Mouse (Mus musculus) stomach, embryonic 15.5 days (tissue): ENCODE measurements around the gene Gpx3. TPM values are rescaled to one million over a fixed set of nuclear protein-coding genes. Genes with fewer than 3 reads are reported as not detected.
"Not testable (repeated sequence)": the region's sequence is repeated elsewhere in the genome, so short reads cannot be mapped to it uniquely, and the experiment has no call there.

Experiments
- ATAC-seq: fragments of 200-750 bp; cut with Nextera tagmentation; 2 replicates; pipeline ENCODE4 v1.8.0; 2017; ENCODE audit warnings: low read depth, moderate number of reproducible peaks, moderate TSS enrichment; ENCODE audit not compliant: insufficient read depth, low FRiP score
- H3K27ac ChIP-seq: fragments of 300-500 bp; sonication (generic); 2 replicates; pipeline ENCODE4 v1.5.1; 2015; ENCODE audit warnings: mild to moderate bottlenecking, inconsistent platforms
- H3K27me3 ChIP-seq: fragments of 300-500 bp; sonication (generic); replicated peaks from 2 replicates; pipeline ENCODE4 v1.6.1; 2015; ENCODE audit warnings: inconsistent platforms
- H3K36me3 ChIP-seq: fragments of 300-500 bp; sonication (generic); 2 replicates; pipeline ENCODE4 v1.6.1; 2015; ENCODE audit warnings: inconsistent platforms
- H3K4me1 ChIP-seq: fragments of 300-500 bp; sonication (generic); 2 replicates; pipeline ENCODE4 v1.6.1; 2015; ENCODE audit warnings: inconsistent platforms
- H3K4me2 ChIP-seq: fragments of 300-500 bp; sonication (generic); 2 replicates; pipeline ENCODE4 v1.6.1; 2015; ENCODE audit warnings: mild to moderate bottlenecking, inconsistent platforms
- H3K4me3 ChIP-seq: fragments of 300-500 bp; sonication (generic); replicated peaks from 2 replicates; pipeline ENCODE4 v1.5.1; 2015; ENCODE audit warnings: inconsistent platforms
- H3K9ac ChIP-seq: fragments of 300-500 bp; sonication (generic); 2 replicates; pipeline ENCODE4 v1.6.1; 2015; ENCODE audit warnings: inconsistent platforms
- H3K9me3 ChIP-seq: fragments of 300-500 bp; sonication (generic); 2 replicates; pipeline ENCODE4 v1.6.1; 2016; ENCODE audit warnings: inconsistent platforms
- WGBS: fragments of 180-500 bp; shearing (Covaris S2); methylation state at CpG from one replicate; pipeline ENCODE4 v1.1.7; 2015; 5-methylcytosine and 5-hydroxymethylcytosine counted together
- polyA plus RNA-seq: library from polyadenylated mRNA; unstranded; fragments of >200 nt; fragmentation: Nextera tagmentation; extraction: Ambion mirVana; gene quantifications from 2 replicates; pipeline ENCODE4 v1.2.1, GENCODE M21; 2015

The Gpx3 gene
- polyA plus RNA-seq, 1 experiment from 2014 or later, result 164 TPM

DNA sequence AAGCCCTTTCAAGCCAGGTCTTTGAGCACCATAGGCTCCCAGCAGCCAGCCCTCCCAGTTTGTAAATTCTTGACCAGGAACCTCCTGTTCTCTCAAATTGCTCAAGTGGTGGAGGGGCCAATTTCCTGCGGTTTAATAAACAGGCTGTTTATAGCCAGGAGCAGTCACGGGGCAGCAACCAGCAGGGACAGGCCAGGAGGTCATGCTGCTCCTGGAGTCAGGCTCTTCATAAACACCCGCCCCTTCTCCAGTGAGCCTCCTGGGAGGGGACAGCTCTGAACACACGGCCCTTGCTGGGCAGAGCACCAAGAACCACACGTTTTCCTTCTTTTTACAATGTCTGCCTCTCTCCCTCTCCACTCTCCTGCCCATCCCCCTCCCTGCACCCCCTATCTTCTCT is 17.3 kb upstream of the Gpx3 start:
- ATAC-seq, result peak; percentile 52; the same call in 1 of the 2 replicates
- Histone ChIP-seq H3K27ac (peak overlapping the region; percentile 54), H3K9ac (no peak overlapping the region), H3K9me3 (no peaks in the 10 kb centered on the region), H3K4me2 (no peak overlapping the region), H3K4me1 (peaks cover 13% of the 10 kb centered on the region), H3K27me3 (no peaks in the 10 kb centered on the region), H3K4me3 (no peak overlapping the region), H3K36me3 (no peaks in the 10 kb centered on the region)
- 11% methylated on average over 5 of the region's 5 CpGs for WGBS

DNA sequence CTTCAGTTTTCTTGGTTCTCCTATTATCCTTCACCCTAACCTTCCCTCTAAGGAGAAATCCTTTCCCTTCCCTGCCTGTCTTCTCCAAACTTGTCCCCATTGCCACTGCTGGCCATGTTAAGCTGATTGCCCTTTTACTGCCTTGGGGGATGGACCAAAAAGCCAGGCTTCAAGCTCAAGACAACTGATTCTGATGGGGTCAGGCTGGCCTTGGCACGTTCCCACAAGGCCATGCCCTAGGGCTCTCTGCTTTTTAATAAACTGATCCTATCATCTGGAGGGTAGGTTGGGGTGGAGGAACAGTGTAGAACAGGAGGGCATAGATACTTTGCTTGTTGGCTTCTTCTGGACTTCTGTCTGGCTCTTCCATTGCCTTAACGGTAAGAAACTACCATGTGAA is 16.8 kb upstream of the Gpx3 start:
- H3K27ac ChIP-seq, result no peak overlapping the region
- H3K4me2 ChIP-seq, result no peak overlapping the region
- no peaks in the 10 kb centered on the region for H3K36me3 ChIP-seq
- no peaks in the 10 kb centered on the region for H3K27me3 ChIP-seq
- peaks cover 13% of the 10 kb centered on the region for H3K4me1 ChIP-seq
- ATAC-seq, result no peak
- WGBS, result 85% methylated on average over 2 of the region's 2 CpGs
- H3K4me3 ChIP-seq, result no peak overlapping the region
- no peaks in the 10 kb centered on the region for H3K9me3 ChIP-seq
- no peak overlapping the region for H3K9ac ChIP-seq

DNA sequence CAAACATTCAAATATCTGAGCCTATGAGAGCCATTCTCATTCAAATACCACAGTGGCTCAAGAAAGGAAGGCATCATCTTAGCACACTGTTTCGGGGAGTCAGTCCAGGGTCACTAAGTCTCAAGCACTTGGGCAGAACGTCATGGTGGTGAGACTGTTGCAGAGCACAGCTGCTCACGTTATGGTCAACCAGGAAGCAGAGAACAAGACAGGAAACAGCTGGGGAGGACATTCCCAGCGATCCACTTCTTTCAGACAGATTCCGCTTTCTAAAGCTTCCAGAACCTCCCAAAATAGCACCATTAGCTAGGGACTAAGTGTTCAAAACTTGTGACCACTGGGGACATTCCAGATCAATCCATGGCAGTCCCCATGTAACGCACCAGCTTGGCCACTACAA is 14.3 kb upstream of the Gpx3 start:
- H3K4me2 ChIP-seq, result no peak overlapping the region
- no peaks in the 10 kb centered on the region for H3K9me3 ChIP-seq
- 62% methylated on average over 6 of the region's 6 CpGs for WGBS
- H3K27ac ChIP-seq, result no peak overlapping the region
- ATAC-seq, result no peak
- no peaks in the 10 kb centered on the region for H3K36me3 ChIP-seq
- H3K9ac ChIP-seq, result no peak overlapping the region
- H3K4me1 ChIP-seq, result peaks cover 10% of the 10 kb centered on the region
- no peak overlapping the region for H3K4me3 ChIP-seq
- H3K27me3 ChIP-seq, result no peaks in the 10 kb centered on the region

- Histone ChIP-seq H3K27me3 (no peaks in the 10 kb centered on the region), H3K4me1 (no peaks in the 10 kb centered on the region), H3K4me3 (no peak overlapping the region), H3K36me3 (no peaks in the 10 kb centered on the region), H3K4me2 (no peak overlapping the region), H3K9ac (no peak overlapping the region), H3K9me3 (no peaks in the 10 kb centered on the region), H3K27ac (no peak overlapping the region)
- no peak for ATAC-seq
- WGBS, result 82% methylated on average over 5 of the region's 5 CpGs
Measured at GRCm38 (mm10) chr11:54891341-54891740, 10.9 kb upstream of the Gpx3 start.

GRCm38 (mm10) chr11:54892091-54892490 is 10.2 kb upstream of the Gpx3 start:
- no peak for ATAC-seq
- WGBS, result 44% methylated on average over 7 of the region's 7 CpGs
- H3K27me3 ChIP-seq, result no peaks in the 10 kb centered on the region
- H3K4me2 ChIP-seq, result no peak overlapping the region
- H3K36me3 ChIP-seq, result no peaks in the 10 kb centered on the region
- H3K4me3 ChIP-seq, result no peak overlapping the region
- H3K4me1 ChIP-seq, result no peaks in the 10 kb centered on the region
- H3K9me3 ChIP-seq, result no peaks in the 10 kb centered on the region
- no peak overlapping the region for H3K9ac ChIP-seq
- H3K27ac ChIP-seq, result no peak overlapping the region

DNA sequence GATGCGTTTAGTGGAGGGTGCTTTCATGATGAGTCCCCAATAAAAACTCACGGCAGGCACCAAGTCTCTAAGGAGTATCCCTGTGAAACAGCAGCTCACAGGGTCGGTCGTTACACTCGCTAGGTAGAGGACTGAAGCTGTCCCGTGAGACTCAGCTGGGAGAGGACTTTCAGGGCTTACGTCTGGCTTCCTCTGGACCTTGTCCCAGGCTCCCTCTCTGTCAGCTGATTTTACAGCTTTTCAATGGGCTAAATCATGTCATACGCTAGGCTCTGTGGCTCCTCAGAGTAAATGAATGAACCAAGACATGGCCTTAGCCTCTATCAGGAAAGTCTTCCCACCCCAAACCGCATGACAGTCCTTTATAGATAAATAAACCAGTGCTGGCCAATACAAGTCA is 7.7 kb upstream of the Gpx3 start:
- no peak for ATAC-seq

GRCm38 (mm10) chr11:54896646-54897045 is 5.6 kb upstream of the Gpx3 start:
- not testable (repeated sequence) for H3K9me3 ChIP-seq, ATAC-seq, H3K27ac ChIP-seq, H3K9ac ChIP-seq, H3K4me1 ChIP-seq, H3K4me3 ChIP-seq, H3K4me2 ChIP-seq, H3K27me3 ChIP-seq, H3K36me3 ChIP-seq
- WGBS, result 86% methylated on average over 3 of the region's 3 CpGs

More for the DNA sequence above, 7.7 kb upstream of the Gpx3 start:
- no peaks in the 10 kb centered on the region for H3K4me1 ChIP-seq
- no peaks in the 10 kb centered on the region for H3K36me3 ChIP-seq
- no peak overlapping the region for H3K4me2 ChIP-seq
- H3K27ac ChIP-seq, result no peak overlapping the region
- 56% methylated on average over 9 of the region's 9 CpGs for WGBS
- H3K4me3 ChIP-seq, result no peak overlapping the region
- H3K9me3 ChIP-seq, result no peaks in the 10 kb centered on the region
- H3K27me3 ChIP-seq, result no peaks in the 10 kb centered on the region
- H3K9ac ChIP-seq, result no peak overlapping the region

GRCm38 (mm10) chr11:54897470-54897869 is 4.8 kb upstream of the Gpx3 start:
- no peak for ATAC-seq
- 56% methylated on average over 5 of the region's 5 CpGs for WGBS
- Histone ChIP-seq H3K4me2 (no peak overlapping the region), H3K4me3 (no peak overlapping the region), H3K9me3 (no peaks in the 10 kb centered on the region), H3K36me3 (no peaks in the 10 kb centered on the region), H3K4me1 (no peaks in the 10 kb centered on the region), H3K27ac (no peak overlapping the region), H3K9ac (no peak overlapping the region), H3K27me3 (no peaks in the 10 kb centered on the region)

DNA sequence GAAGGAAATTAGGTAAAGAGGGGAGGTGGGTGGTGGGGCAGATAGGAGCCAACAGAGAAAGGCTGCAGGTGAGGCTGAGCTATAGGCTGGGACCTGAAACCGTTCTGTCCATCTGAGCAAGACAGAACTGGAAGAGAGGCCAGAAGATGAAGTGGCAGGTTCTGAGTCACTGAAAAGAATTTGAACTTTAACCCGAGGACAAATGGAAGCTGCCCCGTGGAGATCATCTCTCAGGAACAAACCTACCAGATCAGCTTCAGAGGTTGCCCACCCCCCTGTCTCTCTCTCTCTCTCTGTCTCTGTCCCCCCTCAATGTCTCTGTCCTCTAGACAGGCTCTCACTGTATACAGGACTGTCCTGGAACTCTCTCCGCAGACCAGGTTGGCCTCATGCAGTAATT is 2.6 kb upstream of the Gpx3 start:
- H3K27me3 ChIP-seq, result no peaks in the 10 kb centered on the region
- no peak overlapping the region for H3K4me3 ChIP-seq
- H3K27ac ChIP-seq, result no peak overlapping the region
- H3K36me3 ChIP-seq, result no peaks in the 10 kb centered on the region
- peaks cover 13% of the 10 kb centered on the region; the same call in 1 of the 2 replicates for H3K4me1 ChIP-seq
- H3K4me2 ChIP-seq, result no peak overlapping the region
- no peaks in the 10 kb centered on the region for H3K9me3 ChIP-seq
- no peak overlapping the region for H3K9ac ChIP-seq
- 63% methylated on average over 4 of the region's 4 CpGs for WGBS
- ATAC-seq, result no peak

DNA sequence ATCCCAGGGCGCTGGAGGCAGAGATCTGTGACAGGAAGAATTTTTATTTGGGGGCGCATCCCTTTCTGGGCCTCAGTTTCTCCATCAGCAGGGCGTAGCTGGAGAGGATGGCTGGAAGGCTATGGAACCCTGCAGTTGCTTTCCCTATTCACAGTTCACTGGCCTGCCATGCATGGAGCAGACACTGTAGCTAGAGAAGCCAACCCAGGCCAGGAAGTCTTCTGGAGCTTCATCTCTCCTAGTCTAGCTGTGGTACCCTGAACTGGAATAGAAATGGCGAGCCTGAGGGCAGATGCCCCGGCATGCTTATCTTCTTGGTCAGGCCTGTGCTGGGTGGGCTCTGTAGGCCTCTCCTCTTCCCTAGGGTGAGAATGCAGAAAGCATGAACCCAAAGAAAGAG is 1.1 kb downstream of the Gpx3 start:
- H3K9ac ChIP-seq, result no peak overlapping the region
- no peak overlapping the region for H3K27ac ChIP-seq

DNA sequence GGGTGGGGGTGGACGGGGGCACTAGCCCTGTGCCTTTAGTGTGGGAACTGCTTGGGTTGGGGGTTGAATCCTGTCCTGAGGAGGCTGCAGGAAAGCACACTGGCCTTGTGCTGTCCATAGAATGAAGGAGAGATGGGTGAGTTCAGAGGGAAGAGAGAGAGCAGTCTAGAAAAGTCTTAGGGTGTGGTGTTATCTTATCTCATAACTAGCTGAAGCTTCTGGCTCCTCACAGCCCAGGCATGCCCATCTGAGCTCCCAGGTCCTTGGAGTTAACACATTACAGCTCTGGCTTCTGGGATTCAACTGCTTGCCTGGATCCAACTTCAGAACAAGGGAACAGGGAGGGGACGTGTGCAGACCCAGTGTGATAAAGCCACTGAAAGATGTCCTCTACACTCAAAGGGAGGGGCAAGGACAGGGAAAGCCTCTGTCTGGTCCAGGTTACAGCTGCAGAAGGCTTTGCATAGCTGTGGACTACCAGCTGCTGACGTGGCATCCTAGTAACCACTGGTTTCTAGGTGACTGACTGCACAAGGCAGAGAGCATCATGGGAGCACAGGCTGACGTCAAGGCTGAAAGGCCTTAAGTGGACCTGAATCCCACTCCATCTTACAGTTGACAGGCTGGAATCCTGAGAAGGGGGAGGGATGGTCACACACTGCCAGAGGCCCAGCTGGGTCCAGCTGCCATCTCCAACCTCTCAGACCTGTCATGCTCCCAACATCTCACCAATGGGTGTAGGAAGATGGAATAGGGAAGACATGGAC is 1.9 kb downstream of the Gpx3 start:
- Histone ChIP-seq H3K27me3 (no peaks in the 10 kb centered on the region), H3K9ac (no peak overlapping the region)
- WGBS, result 33% methylated on average over 4 of the region's 4 CpGs

More for the DNA sequence above, 1.1 kb downstream of the Gpx3 start:
- 60% methylated on average over 5 of the region's 5 CpGs for WGBS
- ATAC-seq, result no peak
- Histone ChIP-seq H3K4me2 (peak overlapping the region; percentile 85), H3K9me3 (no peaks in the 10 kb centered on the region), H3K36me3 (no peaks in the 10 kb centered on the region), H3K4me1 (peaks cover 13% of the 10 kb centered on the region; the same call in 1 of the 2 replicates), H3K27me3 (no peaks in the 10 kb centered on the region), H3K4me3 (peak overlapping the region; percentile 53)

DNA sequence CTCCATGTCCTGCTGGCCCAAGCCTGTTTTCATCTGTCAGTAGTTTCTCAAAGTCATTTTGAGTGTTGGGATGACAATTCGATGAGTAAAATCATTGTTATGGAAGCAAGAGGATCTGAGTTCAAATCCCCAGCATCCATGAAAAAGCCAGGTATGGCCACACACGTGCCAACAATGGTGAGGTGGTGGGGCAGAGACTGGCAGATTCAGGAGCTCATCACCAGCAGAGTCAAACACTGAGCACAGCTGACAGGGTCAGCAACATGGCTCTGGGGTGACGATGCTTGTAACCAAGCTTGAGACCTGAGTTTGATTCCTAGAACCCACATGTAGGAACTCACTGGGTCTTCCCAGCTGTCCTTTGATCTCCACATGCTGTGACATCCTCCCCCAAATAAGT is 2.8 kb downstream of the Gpx3 start:
- Histone ChIP-seq H3K9ac (no peak overlapping the region), H3K4me3 (no peak overlapping the region), H3K4me1 (peaks cover 13% of the 10 kb centered on the region; the same call in 1 of the 2 replicates), H3K9me3 (no peaks in the 10 kb centered on the region), H3K27me3 (no peaks in the 10 kb centered on the region), H3K36me3 (peaks cover 3% of the 10 kb centered on the region; the same call in 1 of the 2 replicates), H3K4me2 (no peak overlapping the region), H3K27ac (no peak overlapping the region)
- 84% methylated on average over 3 of the region's 3 CpGs for WGBS
- no peak for ATAC-seq

More for the DNA sequence above, 1.9 kb downstream of the Gpx3 start:
- peak; percentile 65; the same call in 1 of the 2 replicates for ATAC-seq
- H3K4me2 ChIP-seq, result peak overlapping the region; percentile 85
- H3K36me3 ChIP-seq, result no peaks in the 10 kb centered on the region
- H3K4me1 ChIP-seq, result peaks cover 13% of the 10 kb centered on the region; the same call in 1 of the 2 replicates
- H3K27ac ChIP-seq, result peak overlapping the region; percentile 40; the same call in 1 of the 2 replicates
- no peaks in the 10 kb centered on the region for H3K9me3 ChIP-seq
- no peak overlapping the region for H3K4me3 ChIP-seq
